Mouse (Mus musculus): ENCODE measurements at regions not wholly inside any gene's neighbourhood (a gene's known extent, or its start where the extent isn't known, plus 50 kb on each side); places are given as distances from the start of the nearest gene placed in this dataset.

DNA sequence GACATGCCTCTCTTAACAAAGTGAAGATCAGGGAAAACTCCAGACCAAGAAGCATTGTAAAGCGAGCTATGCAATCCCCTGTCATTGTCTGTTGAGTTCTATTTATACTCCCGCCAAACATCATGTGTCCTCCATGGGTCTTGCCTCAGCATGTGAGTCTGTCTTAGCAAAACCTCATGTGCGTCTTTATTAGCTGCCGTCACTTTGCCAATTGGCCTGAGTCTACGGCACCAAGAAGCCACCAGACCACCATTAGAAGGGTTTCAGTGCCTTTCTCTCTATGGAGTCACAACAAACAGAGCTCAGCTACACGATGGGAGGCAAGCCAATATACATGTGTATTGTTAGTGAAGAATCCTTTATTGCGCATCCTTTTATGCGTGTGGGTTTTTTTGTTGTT lies 658.6 kb upstream of the Kdm8 start:
- no peak overlapping the region for H3K4me2 ChIP-seq (replicated peaks; ENCODE audit: low read depth, low read length)
- WGBS: 90% methylated on average over 8 of the region's 8 CpGs

DNA sequence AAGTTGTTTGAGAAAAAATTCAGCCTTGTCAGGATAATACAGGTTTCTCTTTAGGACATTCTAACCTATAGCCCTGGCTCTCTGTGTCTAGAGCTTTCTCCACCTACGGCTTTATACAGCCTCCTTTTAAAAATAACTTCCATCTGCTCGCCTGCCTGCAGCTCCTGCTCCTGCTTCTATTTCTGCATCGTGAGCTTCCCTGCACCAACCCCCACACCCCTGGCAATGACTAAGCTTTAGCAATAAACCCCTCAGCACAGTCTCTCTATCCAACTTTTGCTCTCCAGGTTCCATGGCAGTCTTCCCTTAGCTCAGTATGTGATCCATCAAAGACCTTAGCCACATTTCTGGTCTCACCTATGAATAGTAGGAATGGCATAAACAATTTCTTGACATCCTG lies 655.7 kb upstream of the Kdm8 start:
- no peak overlapping the region for H3K4me3 ChIP-seq (ENCODE audit: low read length)
- H3K9me3 ChIP-seq (ENCODE audit: low read length): 0 out of 2 replicates have a peak, but pooled peaks cover 5% of the 10 kb centered on the region
- ATAC-seq (ENCODE audit: low FRiP score, low TSS enrichment): no peak
- no peak overlapping the region for H3K9ac ChIP-seq (replicated peaks; ENCODE audit: low read length)
- H3K4me2 ChIP-seq (replicated peaks; ENCODE audit: low read depth, low read length): no peak overlapping the region
- H3K27me3 ChIP-seq (ENCODE audit: insufficient read depth, low read length): no peaks in the 10 kb centered on the region
- no peak overlapping the region for H3K27ac ChIP-seq (ENCODE audit: low read length)
- WGBS: 38% methylated on average over 3 of the region's 3 CpGs
- no peaks in the 10 kb centered on the region for H3K36me3 ChIP-seq (ENCODE audit: insufficient read depth, low read length)
- no peaks in the 10 kb centered on the region for H3K4me1 ChIP-seq (ENCODE audit: insufficient read depth, low read length)

More for the DNA sequence above, 658.6 kb upstream of the Kdm8 start:
- no peak overlapping the region for H3K27ac ChIP-seq (ENCODE audit: low read length)
- H3K9me3 ChIP-seq (ENCODE audit: low read length): 0 out of 2 replicates have a peak, but pooled peaks cover 5% of the 10 kb centered on the region
- ATAC-seq (ENCODE audit: low FRiP score, low TSS enrichment): no peak
- no peaks in the 10 kb centered on the region for H3K4me1 ChIP-seq (ENCODE audit: insufficient read depth, low read length)
- no peaks in the 10 kb centered on the region for H3K36me3 ChIP-seq (ENCODE audit: insufficient read depth, low read length)
- no peak overlapping the region for H3K9ac ChIP-seq (replicated peaks; ENCODE audit: low read length)
- no peaks in the 10 kb centered on the region for H3K27me3 ChIP-seq (ENCODE audit: insufficient read depth, low read length)
- H3K4me3 ChIP-seq (ENCODE audit: low read length): no peak overlapping the region

DNA sequence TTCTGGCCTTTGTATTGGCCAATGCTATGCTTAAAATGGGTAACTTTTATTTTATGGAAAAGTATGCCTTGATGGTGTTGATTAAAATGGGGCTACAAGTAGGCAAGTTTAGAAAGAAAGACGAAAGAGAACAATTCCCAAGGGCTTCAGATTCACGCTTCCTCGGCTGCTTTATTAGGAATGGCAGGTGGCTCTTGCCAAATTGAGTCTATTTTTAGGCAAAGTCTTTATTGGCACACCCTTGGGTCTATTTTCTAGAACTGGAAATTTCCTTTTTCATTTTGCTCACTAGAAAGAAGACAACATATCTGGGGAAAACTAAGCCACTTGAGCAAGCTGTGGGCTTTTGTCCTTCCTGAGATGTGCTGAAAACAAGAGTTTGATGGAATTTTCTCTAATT lies 641.4 kb upstream of the Kdm8 start:
- Histone ChIP-seq H3K4me1 (ENCODE audit: insufficient read depth, low read length) (no peaks in the 10 kb centered on the region), H3K36me3 (ENCODE audit: insufficient read depth, low read length) (no peaks in the 10 kb centered on the region), H3K27ac (ENCODE audit: low read length) (no peak overlapping the region), H3K27me3 (ENCODE audit: insufficient read depth, low read length) (no peaks in the 10 kb centered on the region), H3K4me3 (ENCODE audit: low read length) (no peak overlapping the region), H3K9me3 (ENCODE audit: low read length) (no peaks in the 10 kb centered on the region), H3K4me2 (replicated peaks; ENCODE audit: low read depth, low read length) (no peak overlapping the region), H3K9ac (replicated peaks; ENCODE audit: low read length) (no peak overlapping the region)
- 75% methylated on average over 3 of the region's 3 CpGs for WGBS
- no peak for ATAC-seq (ENCODE audit: low FRiP score, low TSS enrichment)

DNA sequence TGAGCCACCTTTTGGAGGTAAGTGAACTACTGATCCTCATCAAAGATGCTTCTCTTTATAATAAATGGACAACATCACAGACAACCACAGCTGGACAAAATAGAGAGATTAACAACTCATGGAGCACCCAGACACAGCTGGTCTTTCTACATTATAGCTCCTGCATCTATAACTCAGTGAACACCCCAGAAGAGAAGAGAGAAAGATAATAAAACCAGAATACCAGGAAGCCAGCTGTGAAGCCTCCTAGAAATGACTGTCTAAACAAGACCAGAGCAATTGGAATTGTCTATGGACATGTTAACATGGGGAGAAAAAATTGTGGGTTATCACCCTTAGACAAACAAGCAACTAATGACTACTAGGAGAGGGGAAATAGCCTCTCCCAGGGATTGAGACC lies 609.8 kb upstream of the Kdm8 start:
- peak; percentile 57; the same call in 1 of the 2 replicates for ATAC-seq (ENCODE audit: low FRiP score, low TSS enrichment)
- no peak overlapping the region for H3K9ac ChIP-seq (replicated peaks; ENCODE audit: low read length)
- no peak overlapping the region for H3K4me3 ChIP-seq (ENCODE audit: low read length)
- H3K4me1 ChIP-seq (ENCODE audit: insufficient read depth, low read length): no peaks in the 10 kb centered on the region
- no peaks in the 10 kb centered on the region for H3K36me3 ChIP-seq (ENCODE audit: insufficient read depth, low read length)
- H3K9me3 ChIP-seq (ENCODE audit: low read length): 0 out of 2 replicates have a peak, but pooled peaks cover 2% of the 10 kb centered on the region
- H3K27ac ChIP-seq (ENCODE audit: low read length): no peak overlapping the region
- H3K4me2 ChIP-seq (replicated peaks; ENCODE audit: low read depth, low read length): no peak overlapping the region
- no peaks in the 10 kb centered on the region for H3K27me3 ChIP-seq (ENCODE audit: insufficient read depth, low read length)

DNA sequence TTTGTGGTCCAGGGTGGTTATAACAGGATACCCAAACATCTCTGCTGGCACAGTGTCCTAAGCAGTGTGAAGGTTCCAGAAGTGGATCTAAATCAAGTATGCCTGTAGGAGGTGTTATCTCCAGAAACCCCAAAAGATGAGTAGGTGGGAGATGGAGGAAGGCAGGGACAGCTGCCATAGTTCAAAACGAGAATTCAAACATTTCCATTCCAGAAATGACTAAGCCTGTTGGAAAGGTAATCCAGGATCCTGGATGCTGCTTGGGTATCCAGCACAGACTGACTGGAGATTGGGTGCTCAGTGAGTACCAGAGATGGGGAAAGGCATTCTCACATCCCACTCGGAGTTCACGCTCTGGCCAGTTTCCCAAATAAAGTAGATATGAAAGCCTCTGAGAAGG lies 607.9 kb upstream of the Kdm8 start:
- no peak for ATAC-seq (ENCODE audit: low FRiP score, low TSS enrichment)
- H3K9ac ChIP-seq (replicated peaks; ENCODE audit: low read length): no peak overlapping the region
- no peaks in the 10 kb centered on the region for H3K27me3 ChIP-seq (ENCODE audit: insufficient read depth, low read length)
- H3K4me3 ChIP-seq (ENCODE audit: low read length): no peak overlapping the region
- H3K4me1 ChIP-seq (ENCODE audit: insufficient read depth, low read length): no peaks in the 10 kb centered on the region
- 89% methylated on average over 3 of the region's 3 CpGs for WGBS
- 0 out of 2 replicates have a peak, but pooled peaks cover 2% of the 10 kb centered on the region for H3K9me3 ChIP-seq (ENCODE audit: low read length)
- no peak overlapping the region for H3K27ac ChIP-seq (ENCODE audit: low read length)
- H3K4me2 ChIP-seq (replicated peaks; ENCODE audit: low read depth, low read length): no peak overlapping the region
- H3K36me3 ChIP-seq (ENCODE audit: insufficient read depth, low read length): no peaks in the 10 kb centered on the region

DNA sequence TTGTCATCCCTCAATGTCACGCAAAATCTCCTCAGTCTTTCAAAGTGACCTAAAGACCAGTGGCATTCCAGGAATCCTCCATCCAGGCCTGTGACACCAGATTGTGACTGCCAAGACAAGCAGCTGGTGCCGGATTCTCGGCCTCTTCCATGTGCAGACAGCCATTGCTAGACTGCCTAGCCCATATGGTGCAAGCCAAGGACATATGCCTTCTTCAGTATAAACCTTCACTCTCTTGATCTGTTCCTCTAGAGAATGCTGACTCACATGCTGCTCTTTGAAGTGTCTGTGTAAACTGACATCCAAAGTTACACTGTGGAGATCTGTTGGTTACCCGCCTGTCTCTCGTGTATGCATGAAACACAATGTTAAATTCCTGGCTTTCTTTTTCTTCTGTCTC lies 589.4 kb upstream of the Kdm8 start:
- Histone ChIP-seq H3K9me3 (ENCODE audit: low read length) (no peaks in the 10 kb centered on the region), H3K4me3 (ENCODE audit: low read length) (no peak overlapping the region), H3K4me2 (replicated peaks; ENCODE audit: low read depth, low read length) (no peak overlapping the region), H3K36me3 (ENCODE audit: insufficient read depth, low read length) (no peaks in the 10 kb centered on the region), H3K27me3 (ENCODE audit: insufficient read depth, low read length) (no peaks in the 10 kb centered on the region), H3K27ac (ENCODE audit: low read length) (no peak overlapping the region), H3K4me1 (ENCODE audit: insufficient read depth, low read length) (no peaks in the 10 kb centered on the region), H3K9ac (replicated peaks; ENCODE audit: low read length) (no peak overlapping the region)
- no peak for ATAC-seq (ENCODE audit: low FRiP score, low TSS enrichment)
- 78% methylated on average over 5 of the region's 5 CpGs for WGBS

DNA sequence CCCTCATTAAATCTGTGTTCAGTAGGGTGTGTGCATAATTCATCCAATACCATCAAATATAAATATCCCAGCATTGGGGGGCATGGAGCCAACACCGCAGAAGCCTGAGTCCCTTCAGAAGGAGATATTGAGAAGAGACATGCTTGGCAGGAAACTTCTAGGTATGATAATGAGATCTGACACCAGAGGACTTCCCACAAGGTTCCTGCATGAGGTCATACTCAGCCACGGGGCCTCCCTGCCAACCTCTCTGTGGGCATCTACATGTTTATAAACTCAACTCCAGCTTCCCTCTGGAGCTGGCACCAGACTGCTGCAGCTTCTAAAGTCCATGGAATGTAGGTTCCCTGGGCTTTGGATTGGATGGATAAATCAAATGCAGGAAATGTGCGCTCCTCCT lies 587.4 kb upstream of the Kdm8 start:
- WGBS: 93% methylated on average over 3 of the region's 3 CpGs
- no peak for ATAC-seq (ENCODE audit: low FRiP score, low TSS enrichment)
- Histone ChIP-seq H3K4me2 (replicated peaks; ENCODE audit: low read depth, low read length) (no peak overlapping the region), H3K9me3 (ENCODE audit: low read length) (peaks cover under 1% of the 10 kb centered on the region; the same call in 1 of the 2 replicates), H3K27me3 (ENCODE audit: insufficient read depth, low read length) (no peaks in the 10 kb centered on the region), H3K36me3 (ENCODE audit: insufficient read depth, low read length) (no peaks in the 10 kb centered on the region), H3K9ac (replicated peaks; ENCODE audit: low read length) (no peak overlapping the region), H3K27ac (ENCODE audit: low read length) (no peak overlapping the region), H3K4me3 (ENCODE audit: low read length) (no peak overlapping the region), H3K4me1 (ENCODE audit: insufficient read depth, low read length) (no peaks in the 10 kb centered on the region)

DNA sequence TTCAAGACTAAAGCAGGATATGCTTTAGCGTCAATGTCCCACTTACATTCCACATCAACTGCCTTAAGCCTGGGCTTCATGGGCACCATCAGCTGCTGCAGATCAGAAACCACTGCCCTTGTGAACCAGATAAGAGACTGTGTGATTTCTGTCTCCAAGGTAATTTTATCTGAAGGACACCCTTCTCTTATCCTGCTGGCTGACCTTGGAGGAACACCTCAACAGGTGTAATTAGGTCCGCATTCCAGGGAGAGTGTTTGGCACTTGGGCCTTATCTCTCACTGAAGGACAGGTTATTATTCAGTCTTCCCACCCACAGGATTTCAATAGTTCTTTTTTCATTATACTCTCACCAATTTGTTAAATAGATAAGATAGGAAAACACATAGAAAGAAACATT lies 583.1 kb upstream of the Kdm8 start:
- peaks cover 7% of the 10 kb centered on the region; the same call in 1 of the 2 replicates for H3K9me3 ChIP-seq (ENCODE audit: low read length)
- no peak overlapping the region for H3K27ac ChIP-seq (ENCODE audit: low read length)
- H3K4me1 ChIP-seq (ENCODE audit: insufficient read depth, low read length): no peaks in the 10 kb centered on the region
- no peak for ATAC-seq (ENCODE audit: low FRiP score, low TSS enrichment)
- H3K4me3 ChIP-seq (ENCODE audit: low read length): no peak overlapping the region
- no peak overlapping the region for H3K4me2 ChIP-seq (replicated peaks; ENCODE audit: low read depth, low read length)
- H3K27me3 ChIP-seq (ENCODE audit: insufficient read depth, low read length): no peaks in the 10 kb centered on the region
- 94% methylated on average over 2 of the region's 2 CpGs for WGBS
- H3K9ac ChIP-seq (replicated peaks; ENCODE audit: low read length): no peak overlapping the region
- no peaks in the 10 kb centered on the region for H3K36me3 ChIP-seq (ENCODE audit: insufficient read depth, low read length)

DNA sequence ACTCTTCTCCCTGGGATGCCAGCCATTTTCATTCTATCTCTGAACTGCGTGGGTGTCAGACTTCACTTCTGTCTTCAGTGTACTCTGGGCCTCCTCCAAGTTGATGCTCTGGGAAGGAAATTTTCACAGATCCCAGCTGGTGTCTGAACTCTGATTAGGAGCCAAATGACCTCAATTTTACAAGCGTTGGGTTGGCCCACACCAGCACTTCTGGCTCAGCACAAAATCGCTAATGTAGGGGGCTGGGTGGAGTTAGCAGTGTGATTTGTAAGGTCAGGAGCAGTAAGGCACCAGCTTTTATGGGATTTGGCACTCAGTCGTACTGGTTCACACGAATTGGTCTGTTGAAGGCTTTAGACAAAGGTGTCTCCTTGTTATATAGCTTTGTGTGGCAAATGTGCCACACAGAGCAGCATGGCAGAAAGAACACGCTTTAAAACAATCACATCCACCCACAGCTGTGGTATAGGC lies 576.3 kb upstream of the Kdm8 start:
- 10% methylated on average over 6 of the region's 6 CpGs for WGBS
- peak; percentile 83 for ATAC-seq (ENCODE audit: low FRiP score, low TSS enrichment)

DNA sequence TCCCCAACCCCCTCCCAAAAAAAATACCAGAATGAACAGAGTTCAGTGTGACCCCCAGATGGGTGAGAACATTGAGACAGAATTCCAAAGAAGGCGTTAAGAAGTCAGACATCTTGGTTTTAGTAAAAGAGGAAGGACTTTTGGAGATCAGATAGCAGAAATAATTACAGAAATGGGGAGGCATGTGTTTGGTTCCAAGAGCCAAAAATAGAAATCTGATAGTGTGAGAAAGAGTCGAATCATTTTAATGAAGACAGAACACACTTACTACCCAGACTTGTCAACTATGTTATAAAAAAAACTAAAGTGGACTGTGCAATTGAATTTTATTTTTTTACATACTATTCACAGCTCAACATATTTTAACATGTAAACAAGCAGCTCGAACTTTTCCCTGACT lies 575.9 kb upstream of the Kdm8 start:
- Histone ChIP-seq H3K9ac (replicated peaks; ENCODE audit: low read length) (no peak overlapping the region), H3K36me3 (ENCODE audit: insufficient read depth, low read length) (no peaks in the 10 kb centered on the region), H3K4me2 (replicated peaks; ENCODE audit: low read depth, low read length) (no peak overlapping the region), H3K27ac (ENCODE audit: low read length) (peak overlapping the region; percentile 76), H3K4me3 (ENCODE audit: low read length) (no peak overlapping the region), H3K27me3 (ENCODE audit: insufficient read depth, low read length) (no peaks in the 10 kb centered on the region), H3K9me3 (ENCODE audit: low read length) (no peaks in the 10 kb centered on the region), H3K4me1 (ENCODE audit: insufficient read depth, low read length) (no peaks in the 10 kb centered on the region; the same call in 1 of the 2 replicates)
- no peak; the same call in 1 of the 2 replicates for ATAC-seq (ENCODE audit: low FRiP score, low TSS enrichment)
- 46% methylated on average over 3 of the region's 3 CpGs for WGBS

More for the DNA sequence above, 576.3 kb upstream of the Kdm8 start:
- H3K4me1 ChIP-seq (ENCODE audit: insufficient read depth, low read length): no peaks in the 10 kb centered on the region; the same call in 1 of the 2 replicates
- no peak overlapping the region for H3K4me3 ChIP-seq (ENCODE audit: low read length)
- no peaks in the 10 kb centered on the region for H3K36me3 ChIP-seq (ENCODE audit: insufficient read depth, low read length)
- peak overlapping the region; percentile 76 for H3K27ac ChIP-seq (ENCODE audit: low read length)
- no peak overlapping the region for H3K9ac ChIP-seq (replicated peaks; ENCODE audit: low read length)
- H3K27me3 ChIP-seq (ENCODE audit: insufficient read depth, low read length): no peaks in the 10 kb centered on the region
- no peak overlapping the region for H3K4me2 ChIP-seq (replicated peaks; ENCODE audit: low read depth, low read length)
- no peaks in the 10 kb centered on the region for H3K9me3 ChIP-seq (ENCODE audit: low read length)
